Mouse (Mus musculus) cerebellum, adult 11-12 months (tissue): ENCODE results near the gene Rsrc1.

Experiments used
- DNase-seq: peaks from one replicate; pipeline ENCODE4 v3.0.0; 2022

Gene Rsrc1

DNA sequence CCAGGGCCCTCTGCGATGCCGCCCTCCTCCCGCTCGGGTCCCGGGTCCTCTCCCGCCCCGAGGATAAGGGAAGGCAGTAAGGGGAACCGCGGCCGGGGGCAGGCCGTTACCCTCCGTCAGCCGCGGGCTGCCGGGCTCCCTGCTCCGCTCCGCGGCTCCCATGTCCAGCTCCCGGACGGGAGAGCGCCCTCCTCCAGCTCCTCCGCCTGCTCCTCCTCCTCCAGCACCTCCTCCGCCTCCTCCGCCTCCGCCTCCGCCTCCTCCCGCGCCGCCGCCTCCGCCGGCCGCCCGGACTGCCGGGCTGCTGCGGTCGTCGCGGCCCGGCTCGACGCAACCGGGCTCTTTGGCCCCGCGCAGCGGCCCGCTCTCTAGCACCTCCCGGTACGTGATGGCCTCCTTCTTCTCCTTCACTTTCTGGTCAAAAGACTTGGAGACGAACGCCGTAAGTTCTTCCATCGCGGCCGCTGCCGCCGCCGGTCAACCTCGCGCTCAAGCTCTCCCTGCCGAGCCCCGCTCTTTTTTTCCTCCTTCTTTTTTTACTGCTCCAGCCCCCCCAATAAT, at the start of gene Rsrc1:
Rsrc1 (plus strand) TSS at position 290 of the 561 bp plus-strand sequence.
- no peak for DNase-seq

GRCm38 (mm10) chr3:66939675-66940074, 41.5 kb upstream of the Rsrc1 start:
- no peak for DNase-seq

DNA sequence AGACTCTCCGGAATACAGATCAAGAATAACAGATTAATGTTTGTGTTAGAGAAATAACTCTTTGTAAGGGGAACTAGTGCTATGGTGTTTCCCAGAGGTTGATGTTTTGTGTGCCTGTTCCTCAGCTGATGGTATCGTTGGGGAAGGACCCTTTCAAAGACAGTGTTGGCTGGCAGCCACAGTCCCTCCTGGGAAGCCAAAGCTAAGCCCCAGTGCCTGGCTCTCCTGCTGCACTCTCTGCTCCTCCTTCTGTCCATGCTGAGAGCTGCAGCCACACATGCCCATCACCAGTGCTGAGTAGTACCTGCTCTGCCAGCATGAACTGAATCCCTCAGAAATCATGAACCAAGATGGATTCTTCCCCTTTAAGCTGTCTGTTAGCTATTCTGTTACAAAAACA, 26.1 kb upstream of the Rsrc1 start:
- DNase-seq: no peak

DNA sequence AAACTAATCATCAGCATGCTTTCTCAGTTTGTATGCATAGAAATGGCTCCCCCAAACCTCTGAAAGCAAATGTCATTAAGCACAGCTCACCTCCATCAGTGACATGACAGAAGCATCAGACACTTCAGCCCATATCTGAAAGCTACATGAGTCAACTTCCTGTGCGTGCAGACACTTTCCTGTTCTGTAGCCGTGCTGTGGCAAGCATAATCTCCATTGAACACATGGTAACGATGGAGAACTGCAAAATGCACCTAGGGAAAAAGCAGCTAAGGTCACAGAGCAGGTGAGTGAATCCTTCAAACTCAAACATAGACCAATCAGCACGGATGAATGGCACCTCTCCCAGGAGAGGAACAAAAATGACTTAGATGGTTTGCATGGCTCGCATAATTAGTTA, 21.2 kb upstream of the Rsrc1 start:
- DNase-seq: no peak

DNA sequence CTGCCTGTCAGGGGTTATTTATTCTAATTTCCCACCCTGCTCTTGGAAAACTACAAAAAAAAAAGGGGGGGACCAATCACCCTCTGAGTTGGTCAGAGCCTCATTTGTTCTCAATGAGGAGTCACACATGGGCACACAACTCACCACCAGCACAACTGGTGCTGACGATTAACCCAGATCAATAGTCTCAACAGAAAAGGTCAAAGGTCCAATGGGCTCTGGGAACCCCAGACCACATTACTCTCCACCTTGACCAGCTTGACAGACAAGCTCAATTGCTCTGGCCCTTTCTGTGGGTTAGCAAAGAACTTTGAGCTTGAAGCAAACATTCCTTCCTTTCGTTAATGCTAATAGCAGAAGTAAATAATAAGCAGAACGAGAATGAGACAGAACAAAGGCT, 16.3 kb upstream of the Rsrc1 start:
- DNase-seq: no peak

- DNase-seq: no peak
These were observed 13.7 kb upstream of the Rsrc1 start for GRCm38 (mm10) chr3:66967508-66967907.

- no peak for DNase-seq
These were observed 10.9 kb upstream of the Rsrc1 start for GRCm38 (mm10) chr3:66970261-66970660.

GRCm38 (mm10) chr3:66970661-66971331, 10.4 kb upstream of the Rsrc1 start:
- DNase-seq: no peak

GRCm38 (mm10) chr3:66972191-66972950, 8.8 kb upstream of the Rsrc1 start:
- DNase-seq: no peak

DNA sequence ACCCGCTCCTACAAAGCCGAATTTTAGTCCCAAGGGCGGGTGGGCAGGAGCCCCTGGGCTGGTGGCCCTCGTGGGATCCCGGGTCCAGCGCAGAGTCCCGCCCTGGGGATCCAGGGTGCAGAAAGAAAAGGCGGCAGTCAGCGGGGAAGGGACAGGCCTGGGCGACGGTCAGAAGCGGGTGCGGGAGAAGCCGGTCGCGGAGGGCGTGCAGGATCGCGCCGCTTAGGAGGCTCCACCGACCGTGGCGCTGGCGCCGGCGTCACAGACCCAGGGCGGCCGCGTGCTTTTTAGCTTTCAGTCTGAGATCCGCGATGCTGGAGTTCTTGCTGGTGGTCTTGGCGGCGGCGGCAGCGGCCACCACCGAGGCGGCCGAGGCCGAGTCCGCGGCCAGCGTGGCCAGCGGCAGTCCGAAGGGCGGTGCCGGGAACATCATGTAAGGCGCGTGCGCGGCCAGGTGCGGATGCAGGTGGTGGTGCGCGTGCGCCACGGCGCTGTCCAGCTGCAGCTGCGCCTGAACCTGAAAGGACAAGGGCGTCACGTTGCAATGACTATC, 7.7 kb upstream of the Rsrc1 start:
- DNase-seq: no peak

- no peak for DNase-seq
These were observed 6.7 kb upstream of the Rsrc1 start for GRCm38 (mm10) chr3:66974501-66974900.

DNA sequence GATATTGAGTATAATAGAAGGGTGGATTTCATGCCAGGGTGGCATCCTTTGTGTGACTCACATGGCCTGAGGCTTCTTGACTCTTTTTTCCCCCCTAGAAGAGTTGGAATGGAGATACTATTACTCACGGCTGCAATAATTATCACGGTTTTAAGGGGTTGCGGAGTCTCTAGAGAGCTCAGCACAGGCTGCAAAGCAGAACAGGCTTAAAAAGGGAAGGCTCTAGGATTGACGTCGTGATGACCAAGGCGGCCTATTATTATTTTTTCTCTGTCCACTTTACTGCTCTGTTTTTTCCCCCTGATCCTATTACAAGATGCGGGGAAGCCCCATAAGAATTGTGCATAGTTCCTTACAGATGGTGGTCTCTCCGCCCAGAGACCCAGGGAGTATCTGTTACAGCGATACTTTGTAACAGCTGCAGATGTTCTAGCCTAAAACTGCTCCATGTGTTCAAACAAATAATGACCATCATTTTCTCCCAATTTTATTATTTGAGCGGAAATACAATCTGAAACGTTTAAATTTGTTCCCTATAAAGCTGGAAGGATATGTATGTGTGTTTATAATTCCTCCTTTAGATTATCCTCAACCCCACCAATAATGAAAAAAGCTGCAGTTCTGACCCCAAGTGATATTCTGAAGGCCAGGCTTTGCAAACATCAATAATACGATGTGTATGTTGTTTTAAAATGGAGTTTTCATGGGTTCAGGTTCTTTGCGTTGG, 4.1 kb upstream of the Rsrc1 start:
- no peak for DNase-seq

- no peak for DNase-seq
These were observed 3.3 kb upstream of the Rsrc1 start for GRCm38 (mm10) chr3:66977811-66978456.

DNA sequence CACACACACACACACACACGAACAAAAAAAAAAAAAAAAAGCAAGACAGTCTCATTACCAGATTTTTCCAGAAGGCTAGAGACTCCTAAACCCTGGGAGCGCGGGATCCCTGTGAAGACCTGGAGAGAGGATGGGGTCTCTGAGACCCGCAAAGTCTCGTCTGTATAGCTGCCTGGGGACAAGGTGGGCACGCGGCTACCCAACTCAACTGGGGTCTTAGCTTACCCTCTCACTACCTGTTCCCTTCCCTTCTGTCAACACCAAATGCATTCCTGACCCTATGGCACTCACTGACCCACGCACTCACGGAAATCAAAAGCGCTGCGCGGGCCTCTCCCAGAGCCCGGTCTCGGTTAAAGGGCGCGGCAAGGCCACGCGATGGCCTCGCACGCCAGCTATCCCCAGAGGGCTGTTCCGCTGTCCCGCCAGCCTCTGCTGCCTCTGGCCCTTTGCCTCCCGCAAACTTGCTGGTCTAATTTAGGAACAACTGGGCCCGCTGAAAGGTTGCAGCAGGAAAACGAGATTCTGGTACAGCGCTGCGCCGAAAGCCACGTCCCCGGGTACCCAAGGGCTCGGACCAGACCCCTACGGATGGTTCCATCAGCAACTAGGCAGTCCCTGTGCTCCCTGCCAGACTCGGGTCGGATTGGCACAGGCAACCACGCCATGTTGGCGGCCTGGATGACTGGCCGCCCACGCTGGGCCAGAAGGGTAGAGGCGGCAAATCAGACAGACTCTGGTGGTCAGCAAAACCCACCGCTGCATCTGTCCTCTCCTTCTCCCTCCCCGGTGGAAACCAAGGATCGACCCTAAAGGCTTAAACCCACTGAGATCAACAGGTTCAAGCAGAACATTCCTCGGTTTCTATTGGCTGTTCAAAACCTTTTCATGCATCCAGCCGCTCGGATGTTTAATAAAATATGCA, 2.5 kb upstream of the Rsrc1 start:
- DNase-seq: no peak

GRCm38 (mm10) chr3:66979491-66979890, 1.7 kb upstream of the Rsrc1 start:
- DNase-seq: no peak

DNA sequence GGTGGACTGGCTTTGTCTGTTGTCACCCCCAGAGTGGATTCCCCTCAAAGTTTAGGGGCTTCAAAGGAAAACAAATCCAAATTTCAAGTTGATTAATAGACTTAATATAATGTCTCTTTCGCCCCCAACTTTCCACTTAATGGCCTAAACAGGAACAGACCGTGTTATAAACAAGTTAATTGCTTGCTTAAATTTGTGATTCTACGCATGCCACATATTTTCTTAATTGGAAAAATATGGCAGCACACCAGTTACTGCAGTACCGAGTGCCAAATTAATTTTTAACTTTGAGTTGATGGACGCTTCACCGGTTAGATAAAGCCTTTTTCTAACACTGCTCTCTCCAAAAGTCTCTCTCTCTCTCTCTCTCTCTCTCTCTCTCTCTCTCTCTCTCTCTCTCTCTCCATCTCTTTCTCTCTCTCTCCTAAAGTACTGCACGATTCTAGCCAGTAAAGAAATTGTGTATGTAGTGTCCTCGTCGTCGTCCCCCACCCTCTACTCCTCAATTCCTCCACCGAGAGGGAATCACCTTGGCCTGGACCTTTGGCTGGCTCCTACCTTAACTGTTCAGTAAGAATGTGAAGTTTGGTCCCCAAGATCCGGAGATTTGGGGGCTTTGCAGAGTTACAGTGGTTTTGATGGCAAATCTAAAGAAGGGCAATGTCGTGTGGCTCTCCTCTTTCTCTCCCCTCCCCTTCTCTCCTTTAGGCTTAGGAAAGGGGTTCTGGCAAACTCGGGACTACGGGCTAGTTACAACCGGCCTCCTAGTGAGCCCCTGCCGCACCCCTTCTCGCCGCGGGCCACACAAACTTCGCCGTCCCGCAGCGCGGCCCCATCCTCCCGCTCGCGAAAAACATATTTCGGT, 847 bp upstream of the Rsrc1 start:
- no peak for DNase-seq

DNA sequence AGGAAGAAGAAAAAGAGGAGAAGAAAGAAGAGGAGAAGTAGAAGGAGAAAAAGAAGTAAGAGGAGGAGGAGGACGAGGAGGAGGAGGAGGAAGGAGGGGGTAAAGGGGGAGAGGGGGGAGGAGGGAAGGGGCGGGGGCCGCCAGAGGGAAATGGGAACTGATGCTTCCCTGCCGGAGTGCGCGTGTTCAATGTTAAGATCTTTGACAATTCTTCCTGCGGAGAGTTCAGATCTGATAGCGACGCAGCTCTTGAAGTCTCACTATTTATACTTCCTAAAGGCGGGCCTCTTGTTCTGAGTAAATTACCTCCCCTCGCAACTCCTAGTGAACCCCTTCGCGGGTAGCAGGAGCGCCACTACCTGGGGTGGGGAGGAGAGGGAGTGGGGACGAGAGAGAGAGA, 516 bp downstream of the Rsrc1 start, which contains the start of gene Shox2:
Shox2 (minus strand) TSS at position 66 of the 400 bp plus-strand sequence.
- DNase-seq: no peak

- DNase-seq: no peak
These were observed 1.2 kb downstream of the Rsrc1 start for GRCm38 (mm10) chr3:66982181-66982911.

- DNase-seq: no peak
These were observed 2.3 kb downstream of the Rsrc1 start for GRCm38 (mm10) chr3:66983481-66983880.
